Mouse (Mus musculus): ENCODE results near the gene Crispld2.

Gene Crispld2

DNA sequence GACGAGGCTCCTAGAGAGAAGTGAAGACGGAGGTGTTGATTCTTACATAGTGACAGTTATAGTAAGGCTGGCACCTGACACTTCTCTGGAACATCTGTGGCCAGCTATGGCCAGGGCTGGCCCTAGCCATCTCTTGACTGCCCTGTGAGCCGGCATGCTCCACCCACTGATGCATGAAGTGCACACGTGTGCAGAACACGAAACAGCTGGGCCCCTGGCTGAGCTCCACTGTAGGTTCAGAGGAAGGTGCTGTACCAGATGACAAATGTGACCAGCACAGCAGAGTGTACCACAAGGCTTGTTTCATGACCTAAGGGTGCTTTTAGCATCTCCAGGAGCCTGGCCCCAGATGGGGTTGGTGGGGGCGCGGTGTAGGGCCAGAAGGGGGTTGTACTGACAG is 1.9 kb downstream of the Crispld2 start:
- in situ Hi-C loops (cut with MboI; ENCODE audit: unreplicated experiment in 2 of 2), result no loop called here

DNA sequence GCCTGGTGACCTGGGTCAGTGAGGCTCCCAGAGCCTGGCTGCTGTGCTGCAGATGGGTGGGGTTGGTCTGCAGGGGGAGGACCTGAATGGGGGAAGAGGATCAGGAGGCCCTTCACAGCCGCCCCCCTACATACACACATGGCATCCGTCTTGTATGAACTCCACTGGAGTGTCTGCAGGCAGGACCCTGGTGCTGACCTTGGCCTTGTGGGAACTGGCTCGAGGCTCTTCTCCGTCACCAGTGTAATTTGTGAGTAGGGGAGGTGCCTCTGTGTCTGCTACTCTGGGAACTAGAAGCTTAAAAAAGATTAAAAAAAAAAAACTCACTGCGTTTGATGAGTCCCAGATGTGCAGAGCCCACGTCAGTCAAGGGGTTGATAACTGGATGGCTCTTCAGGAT is 2.3 kb downstream of the Crispld2 start:
- in situ Hi-C loops (cut with MboI; ENCODE audit: unreplicated experiment in 2 of 2), result no loop called here

DNA sequence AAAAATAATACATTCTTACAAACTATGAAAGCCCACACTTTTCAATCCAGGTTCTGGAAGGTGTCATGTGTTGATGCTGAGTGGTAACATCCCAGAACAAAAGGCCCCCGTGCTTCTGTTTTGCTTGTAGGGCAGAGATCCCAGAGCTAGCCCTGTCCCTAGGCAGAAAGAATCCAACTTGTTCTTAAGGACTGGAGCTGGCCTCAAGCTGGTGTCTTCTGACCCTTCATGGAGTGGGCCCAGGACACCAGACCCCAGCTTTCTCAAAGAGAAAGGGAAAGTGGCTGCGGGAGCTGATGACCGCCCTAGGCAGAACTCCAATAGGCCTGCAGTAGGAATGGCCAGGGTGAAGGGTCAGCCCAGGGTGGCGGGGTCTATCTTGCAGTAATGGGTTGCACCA is 5.0 kb downstream of the Crispld2 start:
- in situ Hi-C loops (cut with MboI; ENCODE audit: unreplicated experiment in 2 of 2), result no loop called here

DNA sequence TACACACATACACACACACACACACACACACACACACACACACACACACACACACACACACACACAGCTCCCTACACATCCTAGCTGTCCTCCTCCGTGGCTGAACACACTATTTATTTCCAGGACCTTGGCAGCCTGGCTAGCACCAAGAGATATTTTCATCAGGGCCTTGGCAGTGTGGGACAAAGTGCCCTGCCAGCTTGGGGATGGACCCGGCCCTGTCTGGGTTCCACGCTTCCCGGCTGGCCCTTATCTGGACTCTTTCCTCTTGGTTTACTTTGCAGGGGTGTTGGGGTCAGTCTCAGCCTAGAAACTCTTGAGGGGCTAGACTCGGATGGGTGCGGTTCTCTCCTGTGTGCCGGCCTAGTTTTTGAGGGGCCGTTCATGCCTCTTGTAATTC is 8.2 kb downstream of the Crispld2 start:
- in situ Hi-C loops (cut with MboI; ENCODE audit: unreplicated experiment in 2 of 2), result no loop called here

DNA sequence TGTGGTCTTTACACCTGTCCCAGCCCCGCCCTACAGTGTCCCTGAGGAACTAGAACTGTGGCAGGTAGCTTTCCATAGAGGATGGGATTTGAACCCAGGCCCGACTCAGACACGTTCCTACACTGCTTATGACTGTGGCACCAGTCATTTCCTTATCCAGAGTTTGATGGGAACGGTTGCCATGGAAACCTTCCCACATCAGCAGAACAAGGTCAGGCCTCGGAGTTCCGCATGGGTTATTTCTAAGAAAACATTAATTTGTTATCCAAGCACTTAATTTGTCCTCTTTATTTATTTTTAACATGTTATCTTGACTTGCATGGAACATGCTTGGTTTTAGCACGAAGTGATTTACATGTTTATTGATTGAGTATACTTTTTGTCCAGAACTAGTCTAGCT is 9.5 kb downstream of the Crispld2 start:
- in situ Hi-C loops (cut with MboI; ENCODE audit: unreplicated experiment in 2 of 2), result no loop called here

DNA sequence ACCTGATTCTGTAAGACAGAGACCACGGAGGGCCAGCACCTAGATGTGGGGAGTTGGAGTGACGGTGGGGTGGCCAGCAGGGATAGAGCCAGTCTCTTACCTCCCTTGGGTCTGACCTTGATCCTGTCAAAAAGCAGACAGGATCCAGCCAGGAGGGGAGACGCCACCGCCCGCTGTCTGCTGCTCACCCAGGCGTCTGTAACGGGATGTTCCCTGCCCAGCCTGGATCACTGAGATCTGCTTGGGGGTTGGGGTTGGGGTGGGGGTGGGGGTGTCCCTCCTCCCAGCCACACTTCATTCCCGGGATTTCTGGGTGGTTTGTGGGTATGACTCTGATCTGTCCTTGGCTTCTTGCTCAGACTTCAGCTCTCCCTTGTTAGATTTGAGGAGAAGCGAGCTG is 10.1 kb downstream of the Crispld2 start:
- in situ Hi-C loops (cut with MboI; ENCODE audit: unreplicated experiment in 2 of 2), result no loop called here

DNA sequence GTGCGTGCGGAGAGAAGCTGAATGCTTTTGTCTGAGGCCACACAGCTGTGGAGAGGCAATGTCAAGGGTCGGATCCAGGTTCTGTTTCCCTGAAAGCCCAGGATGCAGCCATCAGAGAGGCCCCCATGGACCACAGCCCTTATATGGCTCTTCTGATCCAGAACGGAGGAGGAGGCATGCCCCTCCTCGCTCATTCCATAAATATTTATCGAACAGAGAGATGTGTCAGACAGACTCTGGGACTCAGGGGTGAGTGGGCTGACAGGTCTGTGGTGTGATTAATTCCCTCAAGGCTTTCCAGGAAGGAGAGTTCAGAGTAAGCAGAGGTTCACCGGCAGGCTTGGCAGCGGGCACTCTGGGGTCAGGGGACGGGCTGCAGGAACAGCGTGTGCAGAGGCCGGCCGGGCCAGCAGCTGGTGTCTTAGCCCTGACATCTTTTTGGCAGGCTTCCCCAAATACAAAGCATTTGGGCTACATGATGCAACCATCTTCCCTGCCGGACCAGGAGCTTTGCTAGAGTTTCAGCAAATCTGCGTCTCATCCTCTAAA is 12.0 kb downstream of the Crispld2 start:
- in situ Hi-C loops (cut with MboI; ENCODE audit: unreplicated experiment in 2 of 2), result no loop called here

DNA sequence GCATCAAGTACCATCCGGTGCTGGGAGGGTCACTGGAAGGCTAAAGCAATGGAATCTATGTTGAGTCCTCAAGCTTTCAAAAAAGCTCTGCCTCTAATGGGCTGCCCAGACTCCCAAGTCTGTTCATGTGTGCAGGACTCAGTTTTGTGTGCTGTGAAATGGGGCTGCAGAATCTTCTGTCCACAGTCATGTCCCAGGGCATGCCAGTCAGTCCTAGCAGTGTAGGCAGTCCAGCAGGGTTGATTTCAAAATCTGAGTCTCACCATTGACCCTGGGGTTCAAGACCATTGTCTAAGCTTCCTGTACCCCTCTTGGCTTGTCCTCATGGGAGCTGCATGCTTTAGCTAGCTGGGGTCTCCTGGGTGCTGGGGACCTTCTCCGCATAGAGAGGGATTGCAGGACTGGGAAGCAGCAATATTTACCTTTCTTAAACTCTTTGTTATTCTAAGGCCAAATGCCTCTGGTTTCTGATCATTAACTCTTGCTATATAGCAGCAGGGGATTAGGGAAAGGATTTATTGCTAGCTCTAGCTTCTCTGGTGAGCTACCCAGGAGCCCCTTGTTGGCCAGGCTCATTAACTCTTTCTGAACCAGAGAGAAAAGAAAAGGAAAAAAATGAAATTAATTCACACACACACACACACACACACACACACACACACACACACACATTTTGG is 12.6 kb downstream of the Crispld2 start:
- in situ Hi-C loops (cut with MboI; ENCODE audit: unreplicated experiment in 2 of 2), result no loop called here

DNA sequence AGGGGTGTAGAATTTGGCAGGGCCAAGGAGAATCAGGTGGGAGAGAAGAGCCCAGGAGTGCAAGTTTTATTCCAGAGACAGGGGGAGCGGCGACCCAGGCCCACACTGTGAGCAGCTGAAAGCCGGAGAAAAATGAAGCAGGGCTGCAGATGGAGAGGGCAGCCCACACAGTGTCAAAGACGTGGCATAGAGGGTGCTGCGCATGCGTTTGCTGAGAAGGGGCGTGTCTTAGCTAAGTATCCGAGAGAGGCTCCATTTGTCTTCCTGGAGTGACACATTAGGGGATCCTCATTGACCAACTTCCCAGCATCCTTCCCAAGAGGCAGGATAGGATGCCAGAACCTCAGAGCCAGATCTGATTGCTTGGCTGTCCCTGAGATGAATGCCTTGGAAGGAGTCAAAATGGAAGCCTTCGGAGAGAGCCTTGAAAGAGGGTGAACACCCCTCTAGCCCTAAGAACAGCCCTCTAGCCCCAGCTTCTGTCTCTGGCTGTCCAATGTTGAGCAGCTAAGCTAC is 14.5 kb downstream of the Crispld2 start:
- in situ Hi-C loops (cut with MboI; ENCODE audit: unreplicated experiment in 2 of 2), result no loop called here

DNA sequence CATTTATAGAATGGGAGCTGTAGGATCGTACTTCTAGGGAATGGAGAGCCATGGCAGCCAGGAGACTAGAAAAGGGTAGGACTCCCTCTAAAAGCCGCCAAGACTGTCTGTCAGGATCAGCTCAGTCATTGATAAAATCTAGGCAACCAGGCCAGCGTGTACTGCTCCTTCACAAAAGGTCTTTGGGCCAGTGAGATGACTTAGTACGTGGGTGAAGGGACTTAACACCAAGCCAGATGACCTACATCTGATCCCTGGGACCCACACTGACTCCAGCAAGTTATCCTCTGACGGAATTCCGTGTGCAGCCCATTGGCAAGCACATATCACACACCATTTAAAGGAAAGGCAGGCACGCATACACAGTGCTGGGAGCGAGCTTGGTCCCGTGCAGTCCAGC is 14.9 kb downstream of the Crispld2 start:
- in situ Hi-C loops (cut with MboI; ENCODE audit: unreplicated experiment in 2 of 2), result no loop called here

DNA sequence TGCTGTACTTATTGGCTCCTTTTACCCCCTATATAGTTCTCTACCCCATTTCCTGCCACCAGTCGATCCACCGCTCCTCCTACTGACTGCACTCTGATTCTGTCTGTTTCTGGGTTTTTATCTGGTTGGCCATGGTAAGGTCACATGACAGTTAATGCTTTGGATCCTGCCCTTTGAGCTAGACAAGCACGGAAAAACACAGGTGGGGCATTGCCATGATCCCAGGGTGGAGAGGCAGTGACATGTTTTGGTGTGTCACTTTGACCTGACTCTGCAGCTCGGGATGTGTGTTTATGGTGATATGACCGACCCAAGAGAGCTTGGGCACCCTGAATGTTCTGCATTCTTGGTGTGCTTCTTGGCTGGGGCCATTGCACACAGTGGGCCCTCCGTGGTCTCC is 17.0 kb downstream of the Crispld2 start:
- in situ Hi-C loops (cut with MboI; ENCODE audit: unreplicated experiment in 2 of 2), result no loop called here

DNA sequence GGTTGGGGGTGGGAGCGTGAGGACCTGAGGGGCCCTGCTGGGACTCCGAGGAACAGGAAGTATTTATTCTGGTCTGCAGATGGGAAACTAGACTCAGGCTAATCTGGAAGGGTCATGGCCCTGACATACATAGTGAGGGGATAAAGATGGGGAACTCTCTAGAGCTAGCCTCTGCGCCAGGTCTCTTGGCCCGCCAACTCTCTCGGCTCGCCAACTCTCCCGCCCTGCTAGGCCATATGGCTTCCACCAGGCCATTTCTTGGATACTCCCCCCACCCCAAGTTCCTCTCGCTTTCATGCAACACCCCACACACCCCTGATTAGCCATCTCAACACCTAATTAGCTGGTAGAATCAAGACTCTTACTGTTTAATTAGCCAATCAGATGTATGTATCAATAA is 20.3 kb downstream of the Crispld2 start:
- in situ Hi-C loops (cut with MboI; ENCODE audit: unreplicated experiment in 2 of 2), result no loop called here

DNA sequence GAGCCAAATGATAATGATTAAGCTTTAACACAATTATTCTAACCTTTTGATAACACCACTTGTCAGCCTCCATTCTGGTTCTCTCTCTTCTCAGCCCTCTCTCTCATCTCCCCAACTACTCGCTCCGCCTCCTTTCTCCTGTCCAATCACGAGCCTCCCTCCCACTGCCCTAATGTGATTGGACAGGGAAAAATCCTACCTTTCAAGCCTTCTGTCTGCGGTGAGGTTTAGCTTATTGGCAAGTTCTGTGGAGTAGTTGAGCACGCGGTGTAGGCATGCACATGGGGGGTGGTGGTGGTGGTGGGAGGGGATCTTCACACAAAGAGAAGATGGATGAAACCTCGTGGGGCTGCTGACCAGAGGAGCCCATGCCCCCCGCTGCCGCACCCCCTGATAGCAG is 20.7 kb downstream of the Crispld2 start:
- in situ Hi-C loops (cut with MboI; ENCODE audit: unreplicated experiment in 2 of 2), result no loop called here

DNA sequence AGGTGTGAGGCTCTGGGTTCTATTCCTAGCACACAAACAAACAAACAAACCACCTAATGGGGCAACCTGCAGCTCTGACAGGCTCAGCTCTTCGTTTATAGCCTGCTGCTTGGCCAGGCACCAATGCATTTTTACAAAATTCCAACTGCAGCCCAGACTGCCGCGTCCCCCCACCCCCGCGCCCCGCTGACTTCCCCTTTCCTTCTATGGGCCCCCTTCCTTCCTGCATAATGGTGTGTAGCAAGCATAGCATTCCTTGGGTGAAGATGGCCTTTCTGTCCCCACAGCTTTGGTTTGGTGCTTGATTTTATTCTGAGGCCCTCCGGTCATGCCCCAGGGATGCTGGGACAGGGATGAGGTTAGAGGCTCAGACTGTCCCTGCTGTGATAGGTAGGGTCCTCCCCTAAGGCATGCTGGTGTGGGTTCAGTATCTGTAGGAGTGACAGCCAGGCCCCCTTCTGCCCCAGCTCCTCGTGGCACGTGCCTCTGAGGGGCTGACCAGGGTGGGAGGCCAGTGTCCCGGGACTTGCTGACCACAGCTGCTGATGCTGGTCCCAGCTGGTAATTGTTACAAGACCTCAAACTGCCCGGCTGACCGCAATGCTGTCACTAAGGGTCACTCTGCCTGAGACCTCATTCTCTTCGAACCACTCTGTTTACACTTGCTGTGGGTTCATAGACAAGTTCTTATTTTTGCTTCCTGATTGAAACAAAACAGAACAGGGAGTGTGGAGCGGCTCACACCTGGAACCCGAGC is 22.2 kb downstream of the Crispld2 start:
- in situ Hi-C loops (cut with MboI; ENCODE audit: unreplicated experiment in 2 of 2), result no loop called here

DNA sequence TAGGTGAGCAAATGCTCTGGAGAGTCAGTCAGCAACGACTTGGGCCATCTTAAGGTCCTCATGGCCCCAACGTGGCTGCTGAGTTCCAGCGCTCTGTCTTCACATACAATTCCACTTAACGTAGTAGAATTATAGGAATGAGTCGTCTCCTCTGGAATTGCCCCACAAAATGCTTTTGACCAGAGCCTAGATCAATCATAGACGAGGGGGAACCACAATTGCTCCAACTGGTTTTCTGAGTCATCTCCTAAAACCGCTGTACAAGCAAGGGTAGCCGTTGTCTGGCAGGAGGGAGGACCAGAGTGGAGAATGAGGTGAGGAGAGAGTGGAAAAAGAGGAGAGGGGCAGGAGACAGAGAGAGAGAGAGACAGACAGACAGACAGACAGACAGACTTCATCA is 23.7 kb downstream of the Crispld2 start:
- in situ Hi-C loops (cut with MboI; ENCODE audit: unreplicated experiment in 2 of 2), result no loop called here

DNA sequence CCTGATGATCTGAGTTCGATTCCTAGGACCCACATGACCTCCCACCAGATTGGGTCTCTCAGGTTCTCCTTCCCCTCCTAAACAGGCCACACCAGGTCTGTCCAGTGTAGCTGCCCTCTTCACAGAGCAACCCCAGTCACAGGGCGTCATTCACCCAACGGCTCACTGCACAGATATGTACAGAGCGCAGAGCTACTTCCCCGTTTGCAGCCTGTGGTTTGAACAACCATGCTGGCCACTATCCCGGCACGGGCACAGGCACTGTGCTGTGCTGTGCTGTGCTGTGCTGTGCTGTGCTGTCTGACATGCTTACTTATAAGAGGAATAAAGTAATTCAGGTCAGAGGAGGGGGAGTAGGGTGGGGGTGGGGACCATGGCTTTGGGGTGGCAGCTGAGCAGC is 24.2 kb downstream of the Crispld2 start:
- in situ Hi-C loops (cut with MboI; ENCODE audit: unreplicated experiment in 2 of 2), result no loop called here

DNA sequence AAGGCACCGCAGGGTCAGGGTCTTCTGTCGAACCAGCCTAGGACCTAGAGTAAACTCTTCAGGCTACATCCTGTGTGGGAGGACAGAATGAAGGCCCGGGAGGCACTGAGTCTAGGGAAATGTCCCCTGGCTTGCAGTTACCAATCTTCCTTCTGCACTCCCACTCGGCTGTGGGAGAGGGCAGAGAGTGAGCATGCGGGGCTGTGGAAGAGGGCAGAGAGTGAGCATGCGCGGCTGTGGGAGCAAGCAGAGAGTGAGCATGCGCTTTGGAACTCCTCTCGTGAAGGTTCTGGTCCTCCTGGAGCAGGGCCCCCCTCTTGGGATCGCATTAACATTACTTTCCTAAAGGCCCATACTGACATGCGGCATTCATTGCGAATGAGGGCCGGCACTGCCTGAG is 25.1 kb downstream of the Crispld2 start:
- in situ Hi-C loops (cut with MboI; ENCODE audit: unreplicated experiment in 2 of 2), result no loop called here

DNA sequence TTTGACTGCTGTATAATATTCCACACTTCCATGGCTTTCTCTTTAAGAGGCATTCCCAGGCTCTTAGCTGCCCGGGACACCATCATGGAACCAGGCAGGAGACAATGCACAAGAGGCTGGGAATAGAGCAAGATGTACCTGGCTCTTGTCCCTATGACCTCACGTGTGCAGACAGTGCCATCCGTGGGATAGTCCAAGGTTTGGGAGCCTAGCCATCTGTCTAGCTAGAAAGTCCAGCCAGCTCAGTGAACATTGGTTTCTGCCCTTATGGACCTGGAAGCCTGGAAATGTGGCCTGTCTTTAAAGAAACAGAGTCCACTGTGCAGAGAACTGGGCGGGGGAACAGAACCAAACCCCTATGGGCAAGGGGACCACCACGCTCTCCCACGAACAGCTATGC is 25.5 kb downstream of the Crispld2 start:
- in situ Hi-C loops (cut with MboI; ENCODE audit: unreplicated experiment in 2 of 2), result no loop called here

DNA sequence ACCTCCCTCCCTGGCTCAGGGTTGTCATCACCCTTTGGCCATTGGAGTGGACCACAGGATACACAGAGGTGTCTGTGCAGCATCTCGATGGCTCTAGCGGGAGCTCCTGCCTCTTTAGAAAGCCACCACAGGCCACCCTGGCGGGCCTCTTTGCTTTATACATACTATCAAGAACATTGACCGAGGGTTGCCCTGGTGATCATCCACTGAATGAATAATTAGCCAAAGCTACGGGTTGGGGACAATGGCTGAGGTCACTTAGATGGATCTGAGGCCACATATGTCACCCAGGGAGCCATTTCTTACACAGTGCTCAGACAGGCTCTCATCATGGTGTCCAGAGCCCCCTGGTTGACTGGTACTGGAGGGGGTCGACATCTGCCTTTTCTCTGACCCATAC is 26.1 kb downstream of the Crispld2 start:
- in situ Hi-C loops (cut with MboI; ENCODE audit: unreplicated experiment in 2 of 2), result no loop called here

DNA sequence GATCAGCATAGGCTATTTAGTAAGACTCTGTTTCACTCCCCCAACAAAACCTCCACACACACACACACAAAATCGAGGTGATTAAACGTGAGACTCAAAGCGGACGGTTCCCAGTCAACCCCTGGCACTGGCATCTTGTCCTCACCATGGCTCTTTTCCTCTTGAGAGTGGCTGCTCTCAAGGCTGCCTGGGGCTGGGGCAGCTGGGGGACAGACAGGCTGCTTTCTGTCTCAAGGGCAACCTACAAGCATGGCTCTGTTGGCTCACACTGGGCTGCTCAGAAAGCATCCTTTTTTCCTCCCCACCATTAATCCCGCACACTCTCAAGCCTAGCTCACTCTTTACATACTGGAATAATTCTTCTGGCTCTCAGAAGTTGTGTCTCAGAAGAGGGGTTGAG is 27.1 kb downstream of the Crispld2 start:
- in situ Hi-C loops (cut with MboI; ENCODE audit: unreplicated experiment in 2 of 2), result no loop called here

DNA sequence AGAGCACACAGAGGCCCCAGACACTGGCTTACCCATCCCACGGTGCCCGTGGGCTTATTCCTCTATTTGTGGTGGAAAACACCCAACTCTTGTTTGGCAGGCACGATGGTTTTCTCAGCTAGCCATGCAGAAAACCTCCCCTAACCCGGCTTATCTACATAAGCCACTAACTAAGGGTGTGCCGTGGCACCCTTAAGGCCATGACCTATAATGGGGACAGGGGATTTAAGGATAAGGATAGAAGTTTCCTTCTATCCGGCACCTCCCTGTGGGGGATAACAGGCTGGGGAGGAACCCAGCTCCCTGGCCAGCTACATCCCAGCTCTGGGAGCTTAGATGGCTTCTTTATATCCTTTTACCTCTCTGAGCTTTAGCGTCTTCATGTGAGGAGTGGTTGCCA is 28.1 kb downstream of the Crispld2 start:
- in situ Hi-C loops (cut with MboI; ENCODE audit: unreplicated experiment in 2 of 2), result no loop called here

DNA sequence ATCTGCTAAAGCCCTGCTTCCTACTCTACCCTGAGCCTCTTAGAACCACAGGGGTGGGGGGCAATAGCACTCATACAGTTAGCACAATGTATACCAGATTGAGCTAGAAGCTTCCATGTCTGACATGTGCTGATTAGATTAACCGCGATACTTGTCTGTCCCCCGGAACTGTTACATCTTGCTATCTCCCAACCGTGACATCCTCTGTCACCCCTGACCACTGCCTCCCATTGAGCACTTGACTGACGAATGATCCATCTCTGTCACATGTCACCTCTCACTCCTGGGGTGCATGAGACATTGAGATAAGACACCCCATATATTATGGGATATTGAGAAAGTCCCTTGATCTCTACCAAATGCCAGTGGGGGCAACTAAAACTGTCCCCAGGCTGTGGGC is 34.0 kb downstream of the Crispld2 start:
- in situ Hi-C loops (cut with MboI; ENCODE audit: unreplicated experiment in 2 of 2), result no loop called here
